8 mouse cellular contexts compared by ENCODE assay signal in genomic region chr4:45941628-45942044, GRCm38 (mm10). TPM values are rescaled to one million over a fixed set of nuclear protein-coding genes. Genes with fewer than 3 reads are reported as not detected.
DNase-seq lines count a peak whose midpoint lies in the region; ATAC-seq and TF ChIP-seq lines count a peak whose summit lies in the region.

No protein-coding gene starts in this region.

- H3K4me1 ChIP-seq in MEL (ENCODE audit: control insufficient read depth in 1 of 2, insufficient read depth in 2 of 2, low read length in 2 of 2), result no peaks in the 10 kb centered on the region
- H3K4me1 ChIP-seq in liver, embryonic 11.5 days (replicated peaks; ENCODE audit: control insufficient read depth, insufficient read depth, low read length), result peaks cover 4% of the 10 kb centered on the region; the same call in 1 of the 2 replicates
- no peaks in the 10 kb centered on the region for H3K4me1 ChIP-seq in midbrain, postnatal 0 days (ENCODE audit: insufficient read depth, low read length)

- TF ChIP-seq EP300 in MEL (IDR thresholded peaks at IDR 0.05; ENCODE audit: low read depth in 1 of 2, low read length in 2 of 2), result no peak

- TF ChIP-seq RAD21 in MEL (IDR thresholded peaks at IDR 0.05; ENCODE audit: low read depth, low read length), result peak; percentile 43

- peak overlapping the region; percentile 30 for H3K4me2 ChIP-seq in liver, embryonic 11.5 days
- no peak overlapping the region for H3K4me2 ChIP-seq in midbrain, postnatal 0 days (ENCODE audit: low read depth, low read length, poor library complexity, severe bottlenecking)

- ATAC-seq in common myeloid progenitor, adult 5-6 weeks (replicated peaks; ENCODE audit: low read depth, poor library complexity, severe bottlenecking), result peak; percentile 96
- no peak for ATAC-seq in liver, embryonic 11.5 days (replicated peaks; ENCODE audit: low FRiP score)
- no peak; the same call in 1 of the 2 replicates for ATAC-seq in midbrain, postnatal 0 days (ENCODE audit: low FRiP score)

- 20% methylated on average over 13 of the region's 13 CpGs for WGBS in liver, embryonic 11.5 days
- 29% methylated on average over 13 of the region's 13 CpGs for WGBS in midbrain, postnatal 0 days

- TF ChIP-seq CTCF in MEL (IDR thresholded peaks at IDR 0.05 in 2 of 3, conservative IDR thresholded peaks at IDR 0.05 in 1 of 3; ENCODE audit: control insufficient read depth in 1 of 3, insufficient read depth in 1 of 3, low read depth in 2 of 3, low read length in 3 of 3, poor library complexity in 1 of 3, severe bottlenecking in 1 of 3), result peak; percentile 70 to 87 (median 78)
- peak; percentile 85 for TF ChIP-seq CTCF in midbrain, postnatal 0 days (IDR thresholded peaks at IDR 0.05)

- H3K36me3 ChIP-seq in MEL (ENCODE audit: control insufficient read depth in 1 of 2, insufficient read depth in 2 of 2, low read length in 2 of 2), result no peaks in the 10 kb centered on the region
- no peaks in the 10 kb centered on the region for H3K36me3 ChIP-seq in liver, embryonic 11.5 days (ENCODE audit: control insufficient read depth, insufficient read depth, low read length)
- no peaks in the 10 kb centered on the region for H3K36me3 ChIP-seq in midbrain, postnatal 0 days (ENCODE audit: insufficient read depth, low read length)

- H3K9me3 ChIP-seq in MEL (replicated peaks; ENCODE audit: insufficient read depth, low read length), result no peaks in the 10 kb centered on the region
- H3K9me3 ChIP-seq in liver, embryonic 11.5 days (ENCODE audit: control insufficient read depth, low read length), result no peaks in the 10 kb centered on the region
- no peaks in the 10 kb centered on the region for H3K9me3 ChIP-seq in midbrain, postnatal 0 days (ENCODE audit: low read length)

- no peak overlapping the region for H3K4me3 ChIP-seq in MEL (ENCODE audit: control insufficient read depth in 1 of 2, insufficient read depth in 1 of 2, low read depth in 2 of 2, low read length in 2 of 2)
- H3K4me3 ChIP-seq in liver, embryonic 11.5 days (ENCODE audit: low read depth, low read length), result no peak overlapping the region
- no peak overlapping the region for H3K4me3 ChIP-seq in midbrain, postnatal 0 days (ENCODE audit: low read depth, low read length)

- no peaks in the 10 kb centered on the region for H3K79me2 ChIP-seq in MEL (ENCODE audit: control insufficient read depth, insufficient read depth, low read length, poor library complexity)

- DNase-seq in 416B (ENCODE audit: low read depth) (peak; percentile 55), MEL (ENCODE audit: low read depth, low spot score) (peak; percentile 37)
- DNase-seq in heart, adult 18-20 months, result peak; percentile 34 to 74
- peak; percentile 42 for DNase-seq in kidney, adult 18-20 months
- DNase-seq in liver, embryonic 11.5 days (ENCODE audit: low spot score), result peak; percentile 44
- DNase-seq in midbrain, postnatal 0 days (ENCODE audit: low spot score), result peak; percentile 63
- DNase-seq in thymus, postnatal 0 days (ENCODE audit: low spot score), result peak; percentile 53

- H3K27me3 ChIP-seq in MEL (ENCODE audit: control insufficient read depth in 1 of 2, insufficient read depth in 2 of 2, low read length in 2 of 2), result no peaks in the 10 kb centered on the region
- no peaks in the 10 kb centered on the region for H3K27me3 ChIP-seq in liver, embryonic 11.5 days (replicated peaks; ENCODE audit: control insufficient read depth, insufficient read depth, low read length)
- H3K27me3 ChIP-seq in midbrain, postnatal 0 days (ENCODE audit: insufficient read depth, low read length), result no peaks in the 10 kb centered on the region

- no peak for TF ChIP-seq POLR2A in MEL (IDR thresholded peaks at IDR 0.05; ENCODE audit: control insufficient read depth in 1 of 2, insufficient read depth in 1 of 2, low read depth in 1 of 2, low read length in 2 of 2, poor library complexity in 1 of 2)

- H3K9ac ChIP-seq in MEL (ENCODE audit: control insufficient read depth, low read depth, low read length, poor library complexity, severe bottlenecking), result no peak overlapping the region
- H3K9ac ChIP-seq in liver, embryonic 11.5 days (ENCODE audit: low read depth, low read length), result no peak overlapping the region
- H3K9ac ChIP-seq in midbrain, postnatal 0 days (replicated peaks; ENCODE audit: low read length, poor library complexity, severe bottlenecking), result no peak overlapping the region

- no peak overlapping the region for H3K27ac ChIP-seq in MEL (ENCODE audit: control insufficient read depth, low read depth, low read length)
- H3K27ac ChIP-seq in liver, embryonic 11.5 days (ENCODE audit: low read depth, low read length), result no peak overlapping the region
- no peak overlapping the region for H3K27ac ChIP-seq in midbrain, postnatal 0 days (ENCODE audit: low read depth, low read length)

TF ChIP-seq in MEL, 35 proteins besides CTCF, POLR2A, EP300 and RAD21:
- TF ChIP-seq ZC3H11A (IDR thresholded peaks at IDR 0.05; ENCODE audit: low read depth, low read length) (peak; percentile 45; the same call in 1 of the 2 replicates), SMC3 (IDR thresholded peaks at IDR 0.05; ENCODE audit: low read depth, low read length) (peak; percentile 87), MAFK (IDR thresholded peaks at IDR 0.05; ENCODE audit: borderline replicate concordance, low read depth, low read length) (no peak), HCFC1 (IDR thresholded peaks at IDR 0.05; ENCODE audit: low read depth, low read length) (no peak)

RNA-seq across cellular contexts. Expression of gene Tdrd7, which starts 23.5 kb away (rescaled TPM):
- total RNA-seq in MEL (2012; rRNA removed), result 11.8 and 11.9 TPM in 2 replicates
- polyA plus RNA-seq in MEL (2012; ENCODE audit: insufficient read depth in 1 of 2, insufficient read length in 2 of 2, low read depth in 1 of 2, low replicate concordance in 2 of 2, missing spikeins in 1 of 2), result 1 to 10 TPM in 1 of 2 experiments, not detected in 1; 7.7 TPM
- 7.5 and 11.1 TPM in 2 replicates for total RNA-seq in common myeloid progenitor, adult 5-6 weeks (2017)
- total RNA-seq in heart, adult 18-20 months (2021), result 10 to 100 TPM; 11.0 to 12.3 TPM
- polyA plus RNA-seq in liver, embryonic 11.5 days (2014; fragmentation: Nextera tagmentation; extraction: Ambion mirVana), result 6.1 and 7.9 TPM in 2 replicates
- 28.0 and 35.3 TPM in 2 replicates for total RNA-seq in midbrain, postnatal 0 days (2014; rRNA removed)
- polyA plus RNA-seq in midbrain, postnatal 0 days (2015; fragmentation: Nextera tagmentation; extraction: Ambion mirVana), result 21.4 and 24.1 TPM in 2 replicates
- 8.8 and 9.2 TPM in 2 replicates for polyA plus RNA-seq in thymus, postnatal 0 days (2015; fragmentation: Nextera tagmentation; extraction: Ambion mirVana)

RNA-seq across cellular contexts. Expression of gene Ccdc180, which starts 51.5 kb away (rescaled TPM):
- total RNA-seq in MEL (2012; rRNA removed), result 0.07 and 0.08 TPM in 2 replicates
- under 1 TPM in 1 of 2 experiments, not detected in 1; 0.31 TPM for polyA plus RNA-seq in MEL (2012; ENCODE audit: insufficient read depth in 1 of 2, insufficient read length in 2 of 2, low read depth in 1 of 2, low replicate concordance in 2 of 2, missing spikeins in 1 of 2)
- total RNA-seq in common myeloid progenitor, adult 5-6 weeks (2017), result 0.05 and 0.87 TPM in 2 replicates
- total RNA-seq in heart, adult 18-20 months (2021), result under 1 TPM in 1 of 2 experiments, not detected in 1; 0.18 TPM
- polyA plus RNA-seq in liver, embryonic 11.5 days (2014; fragmentation: Nextera tagmentation; extraction: Ambion mirVana), result 0.04 and 0.10 TPM in 2 replicates
- 0.27 and 0.52 TPM in 2 replicates for total RNA-seq in midbrain, postnatal 0 days (2014; rRNA removed)
- 0.27 and 0.48 TPM in 2 replicates for polyA plus RNA-seq in midbrain, postnatal 0 days (2015; fragmentation: Nextera tagmentation; extraction: Ambion mirVana)
- polyA plus RNA-seq in thymus, postnatal 0 days (2015; fragmentation: Nextera tagmentation; extraction: Ambion mirVana), result 0.17 and 0.20 TPM in 2 replicates
